Mouse (Mus musculus) E14TG2a.4 (cell line): ENCODE measurements at regions not wholly inside any gene's neighbourhood (a gene's known extent, or its start where the extent isn't known, plus 50 kb on each side); places are given as distances from the start of the nearest gene placed in this dataset.

Experiments used
- CTCF ChIP-seq: conservative IDR thresholded peaks from 2 replicates; pipeline ENCODE4 v1.5.1; 2014; ENCODE audit warnings: low read length
- NANOG ChIP-seq: IDR thresholded peaks from 2 replicates; pipeline ENCODE4 v1.6.1; 2014; ENCODE audit warnings: borderline replicate concordance, low read length, mixed read lengths
- POU5F1 ChIP-seq: IDR thresholded peaks from 2 replicates; pipeline ENCODE4 v1.6.1; 2014; ENCODE audit warnings: low read length, borderline replicate concordance

- no peak for TF ChIP-seq CTCF
- no peak for TF ChIP-seq POU5F1
- TF ChIP-seq NANOG: no peak
Observed at GRCm38 (mm10) chr10:92455195-92455594, 267.0 kb downstream of the Nedd1 start.
